Mouse (Mus musculus): ENCODE measurements around the gene Stat3.

DNA sequence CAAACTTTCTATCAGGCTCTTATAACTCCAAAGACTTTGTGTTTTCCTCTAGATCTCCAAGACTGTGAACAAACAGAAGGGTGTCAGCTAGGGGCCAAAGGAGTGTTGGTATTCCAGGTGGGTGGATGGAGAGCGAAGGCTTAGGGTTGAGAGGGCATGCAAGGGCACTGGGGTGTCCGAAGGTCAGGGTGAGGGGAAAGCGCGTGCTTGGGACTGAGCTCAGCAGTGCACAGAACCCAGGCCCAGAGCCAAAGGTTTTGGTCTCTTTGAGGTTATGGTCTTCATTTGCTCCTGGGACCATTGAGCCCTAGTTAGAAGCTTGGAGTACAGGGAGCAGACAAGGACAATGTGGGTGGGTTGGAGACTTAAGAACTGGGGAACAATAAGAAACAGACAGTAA lies 84.2 kb downstream of the Stat3 start:
- TF ChIP-seq GATA1 (IDR thresholded peaks at IDR 0.05; ENCODE audit: low read length) (no peak), TAL1 (IDR thresholded peaks at IDR 0.05; ENCODE audit: low read length) (no peak)

Data from erythroblast, embryonic 14.5 days (primary cell).